Mouse (Mus musculus): ENCODE results near the gene Zfp597.

- TF ChIP-seq POLR2A (IDR thresholded peaks at IDR 0.05; ENCODE audit: insufficient read depth, low read depth, low read length) (no peak), CTCF (IDR thresholded peaks at IDR 0.05) (no peak), EP300 (IDR thresholded peaks at IDR 0.05; ENCODE audit: insufficient read depth, low read depth, low read length) (no peak)
Measured at GRCm38 (mm10) chr16:3829727-3830126, 54.6 kb downstream of the Zfp597 start.
